Mouse (Mus musculus) ES-E14 (cell line): Measurements from ENCODE around the gene Ttbk1.

Source experiments
- CHD2 ChIP-seq: IDR thresholded peaks from 2 replicates; pipeline ENCODE4 v1.6.1; 2014; ENCODE audit warnings: mild to moderate bottlenecking, low read depth, low read length, inconsistent platforms
- HCFC1 ChIP-seq: IDR thresholded peaks from 2 replicates; pipeline ENCODE4 v1.6.1; 2012; ENCODE audit warnings: low read length, inconsistent platforms, borderline replicate concordance; ENCODE audit not compliant: insufficient read depth
- MAFK ChIP-seq: IDR thresholded peaks from 2 replicates; pipeline ENCODE4 v1.6.1; 2014; ENCODE audit warnings: mild to moderate bottlenecking, low read depth, low read length, inconsistent platforms; ENCODE audit not compliant: insufficient read depth
- ZC3H11A ChIP-seq: IDR thresholded peaks from 2 replicates; pipeline ENCODE4 v1.6.1; 2012; ENCODE audit warnings: low read depth, mild to moderate bottlenecking, inconsistent platforms, low read length, borderline replicate concordance
- ZNF384 ChIP-seq: IDR thresholded peaks from 2 replicates; pipeline ENCODE4 v1.6.1; 2012; ENCODE audit warnings: low read depth, low read length, inconsistent platforms

- TF ChIP-seq HCFC1 (no peak), MAFK (no peak), ZC3H11A (no peak), CHD2 (no peak), ZNF384 (no peak)
Measured at GRCm38 (mm10) chr17:46484461-46484875, 3.0 kb downstream of the Ttbk1 start.
